Mouse (Mus musculus) myocyte (in vitro differentiated cells): ENCODE results near the gene Rbm28. TPM values are rescaled to one million over a fixed set of nuclear protein-coding genes. Genes with fewer than 3 reads are reported as not detected.
A peak's percentile ranks its signal among the peaks of the same experiment; 100 is the strongest.

ENCODE experiments used
- H3K27me3 ChIP-seq: one replicate; pipeline ENCODE4 v1.6.1; 2011; ENCODE audit not compliant: control insufficient read depth, insufficient read depth, insufficient read length
- H3K36me3 ChIP-seq: one replicate; pipeline ENCODE4 v1.6.1; 2011; ENCODE audit not compliant: control insufficient read depth, insufficient read depth
- H3K4me2 ChIP-seq: one replicate; pipeline ENCODE4 v1.6.1; 2011; ENCODE audit warnings: low read depth, control low read depth
- H3K4me3 ChIP-seq: one replicate; pipeline ENCODE4 v1.5.1; 2011; ENCODE audit warnings: mild to moderate bottlenecking, control low read depth, moderate library complexity
- H3K79me2 ChIP-seq: one replicate; pipeline ENCODE4 v1.6.1; 2011; ENCODE audit not compliant: control insufficient read depth, insufficient read depth
- H3ac ChIP-seq: one replicate; pipeline ENCODE4 v1.6.1; 2011; ENCODE audit not compliant: control insufficient read depth, insufficient read length
- CEBPB ChIP-seq: IDR thresholded peaks from 2 replicates; pipeline ENCODE4 v1.6.1; 2011; ENCODE audit warnings: mild to moderate bottlenecking, moderate library complexity; ENCODE audit not compliant: poor library complexity, insufficient read depth, severe bottlenecking
- E2F4 ChIP-seq: IDR thresholded peaks from one replicate; pipeline ENCODE4 v1.6.1; 2011; ENCODE audit warnings: mild to moderate bottlenecking, control low read depth, moderate library complexity; ENCODE audit not compliant: insufficient read depth
- MAX ChIP-seq: IDR thresholded peaks from one replicate; pipeline ENCODE4 v1.6.1; 2011; ENCODE audit warnings: low read depth, mild to moderate bottlenecking, control low read depth
- MYOD1 ChIP-seq, 3 experiments: IDR thresholded peaks; one replicate each; pipeline ENCODE4 v1.6.1; 2011; ENCODE audit warnings: control low read depth in 2 of 3, low read depth in 2 of 3, mild to moderate bottlenecking in 2 of 3, moderate library complexity in 1 of 3; ENCODE audit not compliant: insufficient read length in 2 of 3, control insufficient read depth in 1 of 3
- MYOG ChIP-seq, 3 experiments: IDR thresholded peaks; one replicate each; pipeline ENCODE4 v1.6.1; 2011; ENCODE audit warnings: control low read depth in 2 of 3, low read depth in 2 of 3, mild to moderate bottlenecking in 2 of 3; ENCODE audit not compliant: insufficient read length in 2 of 3, control insufficient read depth in 1 of 3, insufficient read depth in 1 of 3
- POLR2A ChIP-seq: IDR thresholded peaks from one replicate; pipeline ENCODE4 v1.6.1; 2011; ENCODE audit warnings: low read depth, mild to moderate bottlenecking, control low read depth, moderate library complexity; ENCODE audit not compliant: insufficient read length
- POLR2AphosphoS2 ChIP-seq: IDR thresholded peaks from one replicate; pipeline ENCODE4 v1.6.1; 2011; ENCODE audit warnings: low read depth, control low read depth; ENCODE audit not compliant: insufficient read length
- REST ChIP-seq: IDR thresholded peaks from one replicate; pipeline ENCODE4 v1.6.1; 2011; ENCODE audit warnings: mild to moderate bottlenecking, control low read depth, moderate library complexity; ENCODE audit not compliant: insufficient read depth, insufficient read length
- SRF ChIP-seq: IDR thresholded peaks from one replicate; pipeline ENCODE4 v1.6.1; 2011; ENCODE audit warnings: low read depth; ENCODE audit not compliant: control insufficient read depth, insufficient read length
- TCF12 ChIP-seq: IDR thresholded peaks from one replicate; pipeline ENCODE4 v1.6.1; 2011; ENCODE audit warnings: mild to moderate bottlenecking, control low read depth; ENCODE audit not compliant: poor library complexity, insufficient read depth, severe bottlenecking
- TCF3 ChIP-seq: IDR thresholded peaks from one replicate; pipeline ENCODE4 v1.6.1; 2011; ENCODE audit warnings: low read depth, control low read depth; ENCODE audit not compliant: insufficient read length
- USF1 ChIP-seq: IDR thresholded peaks from one replicate; pipeline ENCODE4 v1.6.1; 2011; ENCODE audit warnings: low read depth, mild to moderate bottlenecking, control low read depth, moderate library complexity
- polyA plus RNA-seq: library from polyadenylated mRNA; unstranded; fragments of >200 nt; fragmentation: generic; extraction: Trizol; gene quantifications from one replicate; pipeline ENCODE4 v1.2.1, GENCODE M21; 2012; ENCODE audit warnings: missing spikeins

Gene Rbm28
- polyA plus RNA-seq, 1 experiment = 16.2 TPM

DNA sequence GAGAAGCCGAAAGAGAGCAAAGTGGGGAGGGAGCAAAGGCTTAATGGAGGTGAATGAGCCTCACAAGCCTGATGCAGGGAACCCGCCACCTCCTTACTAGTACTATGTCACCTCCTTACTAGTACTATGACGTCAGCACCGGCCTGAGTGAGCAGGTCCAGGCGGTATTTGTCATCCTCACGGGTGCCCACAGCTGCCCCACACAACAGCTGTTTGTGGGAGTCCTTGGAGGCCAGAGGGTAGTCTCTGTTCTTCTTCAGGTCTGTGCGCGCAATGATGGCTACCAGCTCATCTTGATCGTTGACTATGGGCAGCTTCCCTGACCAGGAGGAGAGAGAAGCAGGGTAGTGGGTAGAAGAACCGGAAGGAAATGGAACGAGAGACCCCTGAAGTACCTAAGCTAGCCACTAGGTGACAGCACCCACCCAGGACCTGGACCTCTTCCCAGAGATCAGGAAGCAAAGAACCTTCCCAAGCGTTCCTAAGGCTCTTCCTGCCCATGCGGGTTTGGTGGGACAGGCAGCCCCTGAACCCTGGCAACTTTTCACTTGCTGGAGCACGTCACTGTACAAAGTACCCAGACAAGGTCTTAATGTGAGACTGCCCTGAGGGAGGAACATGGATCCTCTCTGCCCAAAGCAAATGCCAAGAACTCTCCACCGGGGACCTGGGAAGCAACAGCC is 40.3 kb upstream of the Rbm28 start:
- Histone ChIP-seq H3K36me3 (peaks cover 7% of the 10 kb centered on the region), H3K79me2 (no peaks in the 10 kb centered on the region), H3ac (no peak overlapping the region), H3K27me3 (no peaks in the 10 kb centered on the region), H3K4me2 (peak overlapping the region; percentile 36), H3K4me3 (no peak overlapping the region)
- peak; percentile 55 for TF ChIP-seq TCF3
- no peak for TF ChIP-seq USF1
- TF ChIP-seq MYOD1 (IDR thresholded peaks at IDR 0.05; ENCODE audit: control insufficient read depth in 1 of 3, insufficient read length in 2 of 3, low read depth in 2 of 3) = peak in 2 of 3 experiments; percentile 90 to 96
- peak; percentile 49 for TF ChIP-seq TCF12
- TF ChIP-seq MYOG (IDR thresholded peaks at IDR 0.05; ENCODE audit: control insufficient read depth in 1 of 3, insufficient read depth in 1 of 3, insufficient read length in 2 of 3, low read depth in 2 of 3) = peak; percentile 87 to 96 (median 90)

DNA sequence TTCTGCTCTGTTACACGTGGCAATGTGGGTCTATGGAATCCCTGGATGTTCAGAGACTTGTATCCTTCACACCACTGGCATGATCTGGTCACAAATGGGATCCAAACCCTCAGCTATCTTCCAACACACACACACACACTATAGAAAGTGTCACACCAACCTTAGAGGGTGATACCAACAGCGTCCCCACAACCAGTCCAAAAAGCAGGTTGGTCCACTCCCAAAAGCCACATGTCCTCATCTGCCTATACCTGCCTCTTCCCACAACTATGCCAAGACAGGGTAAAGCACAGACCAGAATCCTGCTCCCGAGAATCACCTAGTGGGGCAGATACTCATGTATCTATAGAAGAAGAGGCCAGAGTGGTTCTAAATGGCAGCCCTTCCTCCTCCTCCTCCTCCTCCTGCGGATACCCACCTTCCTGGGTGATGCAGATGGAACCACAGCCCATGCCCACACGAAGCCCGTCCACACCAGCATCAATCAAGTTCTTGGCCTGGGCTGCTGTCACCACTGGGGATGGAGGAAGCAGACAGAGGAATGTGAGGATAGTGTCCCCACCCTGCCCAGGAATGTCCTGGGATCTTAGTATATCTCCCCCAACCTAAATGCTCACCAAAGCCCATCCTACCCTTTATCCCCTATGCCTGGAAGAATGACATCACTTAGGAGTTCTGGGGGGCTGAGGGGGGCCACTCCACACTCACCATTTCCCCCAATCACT is 39.2 kb upstream of the Rbm28 start:
- H3ac ChIP-seq = no peak overlapping the region
- no peak for TF ChIP-seq SRF
- no peak for TF ChIP-seq MAX
- no peak for TF ChIP-seq MYOD1 (IDR thresholded peaks at IDR 0.05; ENCODE audit: control insufficient read depth in 1 of 3, insufficient read length in 2 of 3, low read depth in 2 of 3)
- TF ChIP-seq TCF12 = no peak
- no peak for TF ChIP-seq MYOG (IDR thresholded peaks at IDR 0.05; ENCODE audit: control insufficient read depth in 1 of 3, insufficient read depth in 1 of 3, insufficient read length in 2 of 3, low read depth in 2 of 3)
- no peak for TF ChIP-seq CEBPB
- TF ChIP-seq E2F4 = no peak
- TF ChIP-seq POLR2A = no peak
- no peak for TF ChIP-seq TCF3
- TF ChIP-seq POLR2AphosphoS2 = no peak
- H3K79me2 ChIP-seq = no peaks in the 10 kb centered on the region
- peaks cover 7% of the 10 kb centered on the region for H3K36me3 ChIP-seq
- H3K27me3 ChIP-seq = no peaks in the 10 kb centered on the region
- no peak overlapping the region for H3K4me3 ChIP-seq
- no peak overlapping the region for H3K4me2 ChIP-seq

DNA sequence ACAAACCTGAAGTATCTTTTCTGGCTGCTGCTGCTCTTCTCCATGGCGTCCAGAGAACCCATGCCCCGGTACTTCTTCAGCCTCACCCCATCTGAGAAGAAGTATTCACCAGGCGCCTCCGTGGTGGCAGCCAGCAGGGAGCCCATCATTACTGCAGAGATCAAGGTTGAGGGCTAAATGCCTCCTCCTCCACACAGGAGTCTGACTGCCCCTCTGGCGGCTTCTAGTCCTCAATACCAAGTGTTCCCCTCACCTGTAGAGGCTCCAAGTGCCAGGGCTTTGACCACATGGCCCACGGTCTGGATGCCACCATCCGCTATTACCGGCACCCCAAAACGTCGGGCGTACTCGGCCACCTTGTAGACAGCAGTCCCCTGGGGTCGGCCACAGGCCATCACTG is 38.3 kb upstream of the Rbm28 start:
- Histone ChIP-seq H3ac (no peak overlapping the region), H3K4me2 (no peak overlapping the region), H3K36me3 (peaks cover 7% of the 10 kb centered on the region), H3K4me3 (no peak overlapping the region), H3K27me3 (no peaks in the 10 kb centered on the region), H3K79me2 (no peaks in the 10 kb centered on the region)
- TF ChIP-seq MYOG (IDR thresholded peaks at IDR 0.05; ENCODE audit: control insufficient read depth in 1 of 3, insufficient read depth in 1 of 3, insufficient read length in 2 of 3, low read depth in 2 of 3) (no peak), TCF3 (no peak), CEBPB (no peak)

DNA sequence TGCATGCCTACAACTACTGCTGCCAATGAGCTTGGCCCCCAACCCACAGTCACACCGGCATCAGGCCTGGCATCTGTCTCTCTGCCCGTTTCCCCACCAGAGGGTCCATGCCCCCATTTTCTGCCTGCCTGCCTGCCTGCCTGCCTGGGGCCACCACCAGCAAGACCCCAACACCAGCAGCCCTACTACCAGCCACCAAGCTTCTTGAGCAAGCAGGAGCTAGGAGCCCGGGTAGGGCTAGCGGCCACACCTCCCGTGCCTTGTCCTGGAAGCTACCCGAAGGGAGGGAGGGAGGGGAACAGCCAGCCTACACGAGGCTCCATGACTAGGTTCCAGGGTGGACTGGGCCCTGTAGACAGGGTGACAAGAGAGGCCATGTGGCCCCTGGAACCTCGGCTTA is 37.2 kb upstream of the Rbm28 start:
- no peak for TF ChIP-seq MYOG (IDR thresholded peaks at IDR 0.05; ENCODE audit: control insufficient read depth in 1 of 3, insufficient read depth in 1 of 3, insufficient read length in 2 of 3, low read depth in 2 of 3)
- no peak for TF ChIP-seq MYOD1 (IDR thresholded peaks at IDR 0.05; ENCODE audit: control insufficient read depth in 1 of 3, insufficient read length in 2 of 3, low read depth in 2 of 3)
- no peak for TF ChIP-seq POLR2A
- TF ChIP-seq E2F4 = no peak
- TF ChIP-seq CEBPB = no peak
- no peak for TF ChIP-seq TCF3
- TF ChIP-seq POLR2AphosphoS2 = no peak
- no peak for TF ChIP-seq USF1
- TF ChIP-seq MAX = no peak
- TF ChIP-seq TCF12 = no peak
- TF ChIP-seq REST = no peak
- TF ChIP-seq SRF = no peak

DNA sequence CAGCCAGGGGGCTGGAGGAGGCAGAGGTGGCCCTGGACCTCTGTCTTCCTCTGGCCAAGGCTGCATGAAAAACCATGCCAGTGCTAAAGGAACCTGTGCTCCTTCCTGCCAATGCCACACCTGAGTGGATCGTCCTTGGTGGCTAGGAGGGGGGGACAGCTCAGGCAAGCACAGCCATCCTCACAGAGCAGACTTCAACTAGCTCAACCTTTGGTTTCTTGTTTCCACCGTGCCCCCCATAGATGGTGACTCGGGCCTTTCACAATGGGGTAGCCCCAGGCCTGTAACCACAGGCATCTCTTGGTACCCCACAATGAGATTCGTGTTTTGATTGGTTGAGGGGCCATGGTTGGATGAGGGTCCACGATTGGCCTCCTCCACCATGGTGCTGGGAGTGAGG is 36.5 kb upstream of the Rbm28 start:
- TF ChIP-seq TCF12 (no peak), POLR2AphosphoS2 (no peak), REST (no peak), MYOG (IDR thresholded peaks at IDR 0.05; ENCODE audit: control insufficient read depth in 1 of 3, insufficient read depth in 1 of 3, insufficient read length in 2 of 3, low read depth in 2 of 3) (no peak), TCF3 (no peak), SRF (no peak), CEBPB (no peak), MYOD1 (IDR thresholded peaks at IDR 0.05; ENCODE audit: control insufficient read depth in 1 of 3, insufficient read length in 2 of 3, low read depth in 2 of 3) (no peak), USF1 (no peak), E2F4 (no peak), MAX (no peak), POLR2A (no peak)
- no peak overlapping the region for H3K4me2 ChIP-seq
- H3K36me3 ChIP-seq = peaks cover 7% of the 10 kb centered on the region
- H3K27me3 ChIP-seq = no peaks in the 10 kb centered on the region
- H3ac ChIP-seq = no peak overlapping the region
- H3K4me3 ChIP-seq = no peak overlapping the region
- H3K79me2 ChIP-seq = no peaks in the 10 kb centered on the region

More for the DNA sequence above, 37.2 kb upstream of the Rbm28 start:
- Histone ChIP-seq H3K4me3 (no peak overlapping the region), H3K27me3 (no peaks in the 10 kb centered on the region), H3K4me2 (no peak overlapping the region), H3K79me2 (no peaks in the 10 kb centered on the region), H3ac (no peak overlapping the region), H3K36me3 (peaks cover 7% of the 10 kb centered on the region)
